Mouse (Mus musculus) olfactory bulb, adult 2 months (tissue): ENCODE results near the gene Mia.

Experiments used
- CTCF ChIP-seq: fragments of 200-500 bp; IDR thresholded peaks from 2 replicates; pipeline ENCODE4 v1.5.1; 2012; ENCODE audit warnings: low read depth, mild to moderate bottlenecking, low read length, moderate library complexity; ENCODE audit not compliant: insufficient read depth
- POLR2A ChIP-seq: fragments of 200-500 bp; IDR thresholded peaks from 2 replicates; pipeline ENCODE4 v1.6.1; 2012; ENCODE audit warnings: mild to moderate bottlenecking, low read depth, low read length, moderate library complexity; ENCODE audit not compliant: insufficient read depth

DNA sequence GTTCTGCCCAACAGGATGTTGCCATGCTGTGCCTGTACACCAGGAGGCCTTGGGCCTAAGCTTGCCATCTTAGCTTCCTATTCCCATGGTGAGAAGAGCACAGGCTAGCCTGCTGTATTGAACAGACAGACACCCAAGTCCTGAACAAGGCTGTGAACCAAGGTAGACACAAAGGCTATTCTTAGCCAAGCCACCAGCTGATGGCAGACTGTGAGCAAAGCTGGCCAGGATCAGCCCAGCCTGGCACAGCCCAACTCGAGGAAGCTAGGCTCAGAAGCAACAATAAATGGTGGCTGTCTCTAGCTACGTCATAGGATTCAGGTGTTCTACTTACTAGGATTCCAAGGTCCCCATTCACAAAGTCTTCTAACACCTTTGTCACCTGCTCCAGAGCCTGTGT, 31.7 kb upstream of the Mia start:
- no peak for TF ChIP-seq CTCF
- TF ChIP-seq POLR2A: no peak
